Mouse (Mus musculus) embryonic facial prominence, embryonic 14.5 days (tissue): ENCODE results near the gene Gm8271. TPM values are rescaled to one million over a fixed set of nuclear protein-coding genes. Genes with fewer than 3 reads are reported as not detected.
"Not testable (repeated sequence)": the region's sequence is repeated elsewhere in the genome, so short reads cannot be mapped to it uniquely, and the experiment has no call there.

ENCODE experiments used
- ATAC-seq: fragments of 200-750 bp; cut with Nextera tagmentation; 2 replicates; pipeline ENCODE4 v1.8.0; 2017; ENCODE audit warnings: low read depth, moderate number of reproducible peaks, moderate TSS enrichment
- DNase-seq: peaks from one replicate; pipeline ENCODE4 v3.0.0-alpha.2; 2015; ENCODE audit warnings: low spot score
- H3K27ac ChIP-seq: fragments of 300-500 bp; sonication (generic); replicated peaks from 2 replicates; pipeline ENCODE4 v1.5.1; 2014; ENCODE audit warnings: low read depth, mild to moderate bottlenecking, low read length, moderate library complexity
- H3K27me3 ChIP-seq: fragments of 300-500 bp; sonication (generic); replicated peaks from 2 replicates; pipeline ENCODE4 v1.6.1; 2014; ENCODE audit warnings: low read length; ENCODE audit not compliant: control insufficient read depth, insufficient read depth
- H3K36me3 ChIP-seq: fragments of 300-500 bp; sonication (generic); 2 replicates; pipeline ENCODE4 v1.6.1; 2014; ENCODE audit warnings: low read length, mixed read lengths; ENCODE audit not compliant: control insufficient read depth, insufficient read depth
- H3K4me1 ChIP-seq: fragments of 300-500 bp; sonication (generic); 2 replicates; pipeline ENCODE4 v1.6.1; 2014; ENCODE audit warnings: antibody characterized with exemption, low read length; ENCODE audit not compliant: control insufficient read depth, insufficient read depth
- H3K4me2 ChIP-seq: fragments of 300-500 bp; sonication (generic); 2 replicates; pipeline ENCODE4 v1.6.1; 2014; ENCODE audit warnings: low read depth, mild to moderate bottlenecking, low read length, moderate library complexity, mixed read lengths
- H3K4me3 ChIP-seq: fragments of 300-500 bp; sonication (generic); 2 replicates; pipeline ENCODE4 v1.5.1; 2014; ENCODE audit warnings: low read depth, mild to moderate bottlenecking, low read length
- H3K9ac ChIP-seq: fragments of 300-500 bp; sonication (generic); 2 replicates; pipeline ENCODE4 v1.6.1; 2014; ENCODE audit warnings: low read depth, mild to moderate bottlenecking, low read length, moderate library complexity, mixed read lengths
- H3K9me3 ChIP-seq: fragments of 300-500 bp; sonication (generic); 2 replicates; pipeline ENCODE4 v1.6.1; 2016; ENCODE audit warnings: low read length; ENCODE audit not compliant: control insufficient read depth
- WGBS: fragments of 180-500 bp; shearing (Covaris S2); extraction: QIAGEN DNeasy Blood & Tissue Kit; methylation state at CpG from one replicate; pipeline ENCODE4 v1.1.7; 2014; 5-methylcytosine and 5-hydroxymethylcytosine counted together
- polyA plus RNA-seq: library from polyadenylated mRNA; unstranded; fragments of >200 nt; fragmentation: Nextera tagmentation; extraction: Ambion mirVana; gene quantifications from 2 replicates; pipeline ENCODE4 v1.2.1, GENCODE M21; 2014

The Gm8271 gene
- polyA plus RNA-seq, result not detected in 2 replicates

DNA sequence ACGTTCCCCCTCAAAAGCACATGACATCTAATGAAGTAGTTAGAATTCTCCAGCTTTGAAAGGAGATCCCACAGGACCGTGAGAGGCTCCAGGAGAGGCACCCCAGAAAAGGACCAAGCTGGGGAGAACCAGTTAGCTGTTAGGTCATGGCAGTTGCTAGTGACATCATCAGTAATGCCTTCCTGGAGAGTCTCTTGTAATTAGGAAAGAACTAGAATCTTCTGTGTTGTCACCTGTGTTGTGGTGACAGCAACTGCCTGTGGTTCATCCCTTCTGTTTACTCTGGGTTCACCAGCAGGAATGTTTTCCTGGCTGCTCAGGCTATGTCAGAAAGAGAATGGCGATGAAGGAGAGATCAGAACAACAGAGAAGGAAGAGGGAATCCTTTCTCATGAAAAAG, at the start of gene Gm8271:
Gene Gm8271, plus strand, starts transcription at position 301 of the 400 bp plus-strand sequence.
- H3K36me3 ChIP-seq, result not testable (repeated sequence)

DNA sequence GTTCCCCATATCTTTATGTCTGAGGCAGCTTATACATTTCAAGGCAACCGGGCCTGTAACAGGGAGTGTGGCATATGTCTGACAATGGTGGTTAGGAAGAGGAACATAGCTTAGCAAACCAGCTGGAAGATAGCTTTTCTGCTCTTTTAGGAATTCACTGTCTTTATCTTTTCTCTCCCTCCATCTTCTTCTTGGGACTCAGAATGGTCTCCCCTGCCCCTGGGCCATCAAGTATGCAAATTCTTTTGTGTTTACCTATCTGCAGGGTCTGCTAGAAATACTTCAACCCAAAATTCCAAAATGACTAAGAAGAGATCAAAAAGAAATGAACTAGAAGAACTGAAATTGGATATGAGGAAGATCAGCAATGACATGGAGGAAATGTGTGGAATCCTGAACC, 21.4 kb upstream of the Gm8271 start, which contains the start of gene Gm3317:
Gene Gm3317, plus strand, starts transcription at position 301 of the 400 bp plus-strand sequence.
- H3K36me3 ChIP-seq, H3K27me3 ChIP-seq, H3K9ac ChIP-seq, DNase-seq, H3K4me3 ChIP-seq, H3K4me2 ChIP-seq, H3K27ac ChIP-seq, H3K4me1 ChIP-seq, ATAC-seq, H3K9me3 ChIP-seq: not testable (repeated sequence)
- WGBS, result no CpG with 5 or more reads among the region's 1 CpGs

More for the DNA sequence above, at the start of gene Gm8271:
- not testable (repeated sequence) for H3K27me3 ChIP-seq, DNase-seq, H3K9me3 ChIP-seq, H3K9ac ChIP-seq, H3K4me3 ChIP-seq, H3K4me2 ChIP-seq, H3K4me1 ChIP-seq, H3K27ac ChIP-seq, ATAC-seq
- WGBS, result no CpG with 5 or more reads among the region's 3 CpGs

Other genes with a start within 250 kb of the Gm8271 start
- gene Gm8297, start 201.9 kb upstream of the Gm8271 start, polyA plus RNA-seq, result not detected in 2 replicates
- gene Gm3298, start 169.9 kb upstream of the Gm8271 start, polyA plus RNA-seq, result not detected in 2 replicates
- gene 4930555G01Rik, start 135.2 kb upstream of the Gm8271 start, polyA plus RNA-seq, result not detected in 2 replicates
- 0.38 and 0.57 TPM in 2 replicates for gene Gm8281, start 114.8 kb upstream of the Gm8271 start, polyA plus RNA-seq
- not detected in 2 replicates for gene Gm8279, start 54.3 kb upstream of the Gm8271 start, polyA plus RNA-seq
- gene Gm3317, start 21.3 kb upstream of the Gm8271 start, polyA plus RNA-seq, result not detected in 2 replicates
- gene Gm3526, start 74.8 kb downstream of the Gm8271 start, polyA plus RNA-seq, result not detected in 2 replicates
- not detected in 2 replicates for gene Gm3542, start 149.1 kb downstream of the Gm8271 start, polyA plus RNA-seq
- not detected in 2 replicates for gene Gm3500, start 203.3 kb downstream of the Gm8271 start, polyA plus RNA-seq